Mouse (Mus musculus) CD4-positive naive resting alpha-beta T cell, adult 76 days (primary cell): ENCODE data around the gene Gm21188. TPM values are rescaled to one million over a fixed set of nuclear protein-coding genes. Genes with fewer than 3 reads are reported as not detected.

Source experiments
- total RNA-seq: library from RNA; stranded (reverse); gene quantifications from one replicate; pipeline ENCODE4 v1.2.4, GENCODE M21; 2023

Gm21188 gene
- 0.47 TPM for total RNA-seq

GRCm38 (mm10) chr13:120052085-120052484 lies at the start of gene Gm21188:
Gene Gm21188, minus strand, starts transcription at chr13:120052194.

GRCm38 (mm10) chr13:120026911-120027310 lies 25.1 kb downstream of the Gm21188 start, which contains the start of gene Gm36079:
Gene Gm36079, minus strand, starts transcription at chr13:120027011.

Other genes with a start within 250 kb of the Gm21188 start
- not detected for gene AF067063, start 222.0 kb downstream of the Gm21188 start, total RNA-seq
- gene D13Ertd608e, start 216.2 kb downstream of the Gm21188 start, total RNA-seq = not detected
- gene Tcstv1, start 157.4 kb downstream of the Gm21188 start, total RNA-seq = not detected
- not detected for gene Gm21761, start 122.9 kb downstream of the Gm21188 start, total RNA-seq
- gene B020031M17Rik, start 101.4 kb downstream of the Gm21188 start, total RNA-seq = not detected
- gene Gm36079, start 25.2 kb downstream of the Gm21188 start, total RNA-seq = not detected
- not detected for gene Gm20767, start 88.1 kb upstream of the Gm21188 start, total RNA-seq
- not detected for gene Gm21818, start 120.2 kb upstream of the Gm21188 start, total RNA-seq
- 1.6 TPM for gene Gm21762, start 163.8 kb upstream of the Gm21188 start, total RNA-seq
- not detected for gene Gm21731, start 186.9 kb upstream of the Gm21188 start, total RNA-seq
- gene AF067061, start 210.9 kb upstream of the Gm21188 start, total RNA-seq = not detected
- gene BC147527, start 248.2 kb upstream of the Gm21188 start, total RNA-seq = 5.4 TPM